Mouse (Mus musculus): ENCODE data around the gene Sars2.
A peak's percentile ranks its signal among the peaks of the same experiment; 100 is the strongest.
"Not testable (repeated sequence)": the region's sequence is repeated elsewhere in the genome, so short reads cannot be mapped to it uniquely, and the experiment has no call there.

Sars2 gene

DNA sequence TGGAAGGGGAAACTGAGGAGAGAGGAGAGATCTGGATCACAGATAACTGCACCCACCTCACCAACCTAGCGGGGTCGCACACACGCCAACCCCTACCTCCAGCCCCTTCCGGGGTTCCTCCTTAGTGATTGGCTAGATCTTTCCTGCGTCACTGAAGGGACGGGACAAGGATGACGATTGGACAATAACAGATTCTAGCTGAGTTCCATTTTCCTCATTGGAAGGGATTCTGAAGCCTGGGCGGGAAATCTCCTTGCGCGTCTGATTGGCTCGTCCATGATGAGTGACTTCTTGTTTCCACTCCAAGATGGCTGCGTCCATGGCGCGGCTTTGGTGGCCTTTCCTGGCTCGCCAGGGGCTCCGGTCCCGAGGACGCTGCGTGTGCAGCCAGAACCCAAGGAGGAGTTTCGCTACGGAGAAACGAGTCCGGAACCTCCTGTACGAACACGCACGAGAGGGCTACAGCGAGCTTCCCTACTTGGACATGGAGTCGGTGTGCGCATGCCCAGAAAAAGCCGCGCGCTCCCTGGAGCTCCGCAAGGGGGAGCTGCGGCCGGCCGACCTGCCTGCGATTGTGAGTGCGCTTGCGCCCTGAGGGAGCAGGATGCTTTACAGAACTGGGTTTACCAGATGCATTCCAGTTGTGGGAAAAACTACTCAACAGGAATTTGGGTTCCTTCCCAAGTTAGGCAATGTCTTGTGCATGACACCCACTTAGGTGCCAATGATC, at the start of gene Sars2, which contains the start of gene Mrps12:
Sars2 (plus strand) TSS at position 284 of the 730 bp plus-strand sequence.
Mrps12 (minus strand) TSS at position 112 of the 730 bp plus-strand sequence.
- DNase-seq (ENCODE audit: low spot score in 2 of 2), result peak; percentile 95 to 99

DNA sequence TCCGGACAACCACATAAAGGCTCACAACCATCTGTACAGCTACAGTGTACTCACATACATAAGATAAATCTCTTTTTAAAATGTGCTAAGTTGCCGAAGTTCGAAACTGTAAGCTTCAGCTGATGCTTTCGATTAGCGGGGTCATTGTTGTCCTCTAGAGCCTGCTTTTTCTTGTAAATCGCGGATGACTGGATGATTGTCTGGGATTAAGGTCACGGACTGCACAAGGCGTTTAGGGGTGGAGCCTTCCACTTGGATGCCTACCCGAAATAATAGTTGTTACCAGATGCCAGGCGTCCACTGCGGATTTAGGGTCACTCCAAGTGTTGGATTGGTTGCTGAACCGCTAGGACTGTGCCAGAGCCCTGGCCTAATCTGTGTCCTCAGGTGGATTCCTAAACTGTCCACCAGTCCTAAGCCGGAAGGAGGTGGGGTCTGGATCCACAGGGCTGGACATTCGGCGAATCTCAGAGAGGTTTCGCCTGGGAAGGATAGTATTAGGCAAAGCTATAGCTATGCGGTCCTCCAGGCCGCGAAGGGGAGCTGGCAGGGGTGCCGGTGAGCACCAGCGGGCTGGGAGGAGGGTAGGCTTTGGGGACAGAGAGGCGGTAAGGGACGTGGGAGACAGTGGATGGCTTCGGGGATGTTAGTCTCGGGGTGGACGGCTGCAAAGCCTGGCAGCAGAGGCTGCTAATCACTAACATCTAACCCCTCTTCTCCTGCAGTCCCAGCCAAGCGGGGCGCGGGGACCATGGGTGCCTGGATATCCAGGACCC, 49.1 kb upstream of the Sars2 start, which contains the start of gene Fbxo27:
Fbxo27 (plus strand) TSS at position 305 of the 776 bp plus-strand sequence.
- DNase-seq (ENCODE audit: low spot score in 2 of 2), result peak in 1 of 2 experiments; percentile 53

DNA sequence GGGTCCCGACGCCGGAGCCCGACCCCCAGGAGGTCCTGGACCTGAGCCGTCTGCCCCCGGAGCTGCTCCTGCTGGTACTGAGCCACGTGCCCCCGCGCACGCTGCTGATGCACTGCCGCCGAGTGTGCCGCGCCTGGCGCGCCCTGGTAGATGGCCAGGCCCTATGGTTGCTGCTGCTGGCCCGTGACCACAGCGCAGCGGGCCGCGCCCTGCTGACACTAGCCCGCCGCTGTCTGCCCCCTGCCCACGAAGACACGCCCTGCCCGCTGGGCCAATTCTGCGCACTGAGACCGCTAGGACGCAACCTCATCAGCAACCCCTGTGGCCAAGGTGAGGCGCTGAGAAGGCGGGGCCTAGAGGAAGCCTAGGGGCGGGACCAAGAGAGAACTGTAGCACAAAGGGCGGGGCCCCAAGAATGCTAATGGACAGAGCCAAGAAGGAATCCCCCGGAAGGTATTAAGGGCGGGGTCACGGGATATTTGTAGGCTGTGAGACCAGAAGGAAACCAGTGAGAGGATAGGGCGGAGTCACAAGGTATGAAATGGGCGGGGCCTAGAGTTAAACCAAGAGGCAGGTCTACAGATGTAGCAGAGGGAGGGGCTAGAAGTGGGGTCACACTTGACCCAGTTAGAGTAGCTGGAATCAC, 48.3 kb upstream of the Sars2 start:
- DNase-seq (ENCODE audit: low spot score in 2 of 2), result peak; percentile 80 to 82

DNA sequence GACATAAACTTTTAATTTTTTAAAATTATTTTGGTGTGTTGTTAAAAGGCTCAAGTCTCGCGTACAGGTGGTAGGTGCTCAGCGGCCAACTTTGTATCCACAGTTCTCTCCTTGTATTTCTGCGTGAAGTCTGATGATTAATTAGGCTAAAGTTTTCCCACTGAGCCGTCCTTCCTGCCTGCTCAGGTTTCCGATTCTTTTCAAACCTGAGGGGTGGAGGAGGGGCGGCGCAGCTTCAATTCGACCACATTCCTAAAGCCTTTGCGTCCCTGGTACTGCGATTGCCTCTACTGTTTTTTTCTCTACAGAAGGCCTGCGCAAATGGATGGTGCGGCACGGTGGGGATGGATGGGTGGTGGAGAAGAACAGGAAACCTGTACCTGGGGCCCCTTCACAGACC, 47.4 kb upstream of the Sars2 start:
- no peak for DNase-seq (ENCODE audit: low spot score in 2 of 2)

DNA sequence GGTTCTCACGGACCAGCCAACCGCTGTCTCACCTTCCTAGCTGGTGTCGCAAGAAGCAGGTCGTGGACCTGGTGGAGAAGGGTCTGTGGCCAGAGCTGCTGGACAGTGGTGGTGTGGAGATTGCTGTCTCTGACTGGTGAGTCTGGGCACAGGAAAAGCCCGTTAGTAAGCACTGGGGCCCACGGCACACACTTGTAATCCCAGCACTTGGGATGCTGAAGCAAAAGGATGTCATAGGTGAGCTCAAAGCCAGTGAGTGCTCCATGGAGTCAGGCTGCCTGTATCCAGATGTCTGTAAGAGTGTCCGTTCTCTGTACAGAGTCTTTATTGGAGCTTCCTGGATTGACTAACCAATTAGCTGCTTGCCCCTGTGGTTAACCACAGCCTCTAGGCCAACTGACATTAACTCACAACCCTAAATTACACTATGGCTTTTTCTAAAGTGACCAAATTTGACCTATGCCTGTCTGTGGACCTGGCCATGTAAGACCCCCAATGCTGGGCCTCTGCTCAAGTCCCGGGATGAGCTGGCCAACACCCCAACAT, 46.8 kb upstream of the Sars2 start:
- no peak for DNase-seq (ENCODE audit: low spot score in 2 of 2)

DNA sequence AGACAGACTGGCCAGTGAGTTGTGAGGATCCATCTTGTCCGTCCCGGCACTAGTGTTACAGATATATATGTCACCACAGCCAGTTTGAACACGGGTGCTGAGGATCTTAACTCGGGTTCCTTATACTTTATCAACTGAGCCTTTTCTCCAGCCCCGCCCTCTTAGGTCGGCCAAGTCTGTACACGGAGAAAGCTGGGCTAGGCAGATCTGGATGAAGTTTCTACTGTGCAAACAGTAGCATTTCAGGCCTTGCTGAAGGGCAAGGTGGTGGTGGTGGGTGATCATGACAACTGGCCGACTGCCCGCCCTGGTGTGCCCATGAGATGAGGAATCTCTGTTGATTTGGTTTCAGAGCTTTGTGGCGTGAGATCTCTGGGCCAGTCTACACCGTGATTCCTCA, 44.5 kb upstream of the Sars2 start:
- DNase-seq (ENCODE audit: low spot score in 2 of 2), result no peak

DNA sequence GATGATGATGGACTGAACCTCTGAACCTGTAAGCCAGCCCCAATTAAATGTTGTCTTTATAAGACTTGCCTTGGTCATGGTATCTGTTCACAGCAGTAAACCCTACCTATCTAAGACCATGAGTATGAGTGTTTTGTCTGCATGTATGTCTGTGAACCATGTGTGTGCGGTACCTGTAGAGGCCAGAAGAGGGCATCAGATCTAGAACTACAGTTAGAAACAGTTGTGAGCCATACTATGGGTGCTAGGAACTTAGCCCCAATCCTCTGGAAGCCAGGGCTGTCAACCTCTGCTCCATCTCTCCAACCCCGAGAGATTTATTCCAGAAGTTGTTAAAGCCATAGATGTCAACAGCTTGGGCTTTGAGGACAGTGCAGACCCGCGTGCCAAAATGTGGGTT, 41.5 kb upstream of the Sars2 start:
- DNase-seq (ENCODE audit: low spot score in 2 of 2), result no peak

DNA sequence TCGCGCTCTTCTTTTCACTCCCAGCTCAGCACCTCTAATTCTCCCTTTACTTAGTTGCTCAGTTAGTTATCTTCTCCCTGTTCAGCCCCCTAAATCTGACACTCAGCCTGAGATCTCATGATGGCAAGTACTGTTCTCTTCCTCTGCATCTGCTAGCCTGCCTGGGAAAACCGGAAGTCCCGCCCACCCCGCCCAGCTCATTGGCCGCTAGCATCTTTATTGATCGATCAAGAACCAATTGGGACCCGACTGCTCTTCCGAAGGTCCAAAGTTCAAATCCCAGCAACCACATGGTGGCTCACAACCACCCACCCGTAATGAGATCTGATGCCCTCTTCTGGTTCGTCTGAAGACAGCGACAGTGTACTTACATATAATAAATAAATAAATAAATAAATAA, 40.5 kb upstream of the Sars2 start:
- not testable (repeated sequence) for DNase-seq (ENCODE audit: low spot score in 2 of 2)

DNA sequence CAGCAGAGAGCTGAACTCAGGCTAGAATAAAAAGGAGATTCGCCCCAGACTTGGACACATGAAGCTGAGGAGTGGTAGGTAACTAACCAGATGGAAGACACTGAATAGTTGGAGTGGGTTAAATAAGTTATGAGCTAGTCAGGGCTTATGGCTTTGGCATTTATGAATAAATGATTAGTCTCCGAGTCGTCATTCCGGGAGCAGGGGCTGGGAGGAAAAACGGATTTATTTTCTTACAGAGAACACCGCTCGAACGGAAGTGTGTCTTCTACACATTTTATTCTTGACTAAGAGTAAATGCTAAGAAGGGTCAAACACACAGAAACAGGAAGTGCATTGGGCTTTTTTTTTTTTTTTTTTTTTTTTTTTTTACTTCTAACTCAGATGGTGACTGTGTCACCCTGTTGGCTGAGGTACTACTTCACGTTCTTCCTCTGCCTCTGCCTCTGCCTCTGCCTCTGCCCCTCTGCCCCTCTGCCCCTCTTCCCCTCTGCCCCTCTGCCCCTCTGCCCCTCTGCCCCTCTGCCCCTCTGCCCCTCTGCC, 39.1 kb upstream of the Sars2 start:
- no peak for DNase-seq (ENCODE audit: low spot score in 2 of 2)

DNA sequence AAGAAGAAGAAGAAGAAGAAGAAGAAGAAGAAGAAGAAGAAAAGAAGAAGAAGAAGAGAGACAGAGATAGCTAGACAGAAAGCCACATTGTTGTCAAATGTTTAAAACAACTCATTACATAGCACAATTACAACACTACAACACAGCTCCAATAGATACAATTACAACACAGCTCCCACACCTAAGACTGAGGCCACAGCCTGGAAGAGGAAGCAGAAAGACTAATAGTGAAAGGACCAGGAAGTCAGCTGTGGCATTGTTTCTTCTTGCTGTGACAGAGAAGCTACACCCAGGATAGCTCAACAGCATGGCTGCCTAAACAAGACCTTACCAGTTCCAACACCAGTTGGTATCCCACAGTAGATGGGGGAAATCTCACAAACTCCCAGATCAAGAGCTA, 32.3 kb upstream of the Sars2 start:
- DNase-seq (ENCODE audit: low spot score in 2 of 2), result no peak

DNA sequence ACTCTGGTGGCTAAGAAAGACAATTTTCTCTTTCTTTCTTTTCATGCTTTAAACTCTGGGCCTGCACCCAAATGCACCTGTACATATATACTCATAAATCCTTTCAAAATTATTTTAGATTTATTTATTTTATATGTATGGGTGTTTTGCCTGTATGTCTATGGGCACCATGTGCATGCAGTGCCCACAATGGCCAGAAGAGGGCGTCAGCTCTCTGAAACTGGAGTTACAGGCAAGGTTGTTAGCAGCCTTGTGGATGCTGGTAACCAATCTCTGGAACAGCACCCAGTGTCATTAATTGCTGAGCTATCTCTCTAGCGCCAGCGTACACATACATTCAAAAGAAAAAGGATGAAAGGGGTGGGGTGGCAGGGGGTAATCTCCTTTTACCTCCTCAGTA, 30.8 kb upstream of the Sars2 start:
- DNase-seq (ENCODE audit: low spot score in 2 of 2), result no peak

DNA sequence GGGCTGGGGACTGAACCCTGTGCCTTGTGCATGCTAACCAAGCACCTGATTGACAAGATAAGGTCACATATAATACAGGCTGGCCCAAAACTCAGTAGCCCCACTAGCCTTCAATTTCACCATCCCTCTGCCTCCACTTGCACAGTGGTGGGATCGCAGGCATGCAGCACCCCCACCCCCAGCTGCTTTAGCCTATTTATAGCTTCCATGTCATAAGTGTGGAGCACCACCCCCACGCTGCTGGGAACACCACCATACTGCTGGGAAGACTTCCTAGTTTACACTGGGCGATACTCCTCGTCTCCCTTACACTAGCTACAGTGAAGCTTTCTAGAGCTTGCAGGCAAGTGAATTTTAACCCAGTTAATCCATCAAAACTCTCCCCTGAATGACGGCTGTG, 27.1 kb upstream of the Sars2 start:
- peak; percentile 51 to 57 for DNase-seq (ENCODE audit: low spot score in 2 of 2)

DNA sequence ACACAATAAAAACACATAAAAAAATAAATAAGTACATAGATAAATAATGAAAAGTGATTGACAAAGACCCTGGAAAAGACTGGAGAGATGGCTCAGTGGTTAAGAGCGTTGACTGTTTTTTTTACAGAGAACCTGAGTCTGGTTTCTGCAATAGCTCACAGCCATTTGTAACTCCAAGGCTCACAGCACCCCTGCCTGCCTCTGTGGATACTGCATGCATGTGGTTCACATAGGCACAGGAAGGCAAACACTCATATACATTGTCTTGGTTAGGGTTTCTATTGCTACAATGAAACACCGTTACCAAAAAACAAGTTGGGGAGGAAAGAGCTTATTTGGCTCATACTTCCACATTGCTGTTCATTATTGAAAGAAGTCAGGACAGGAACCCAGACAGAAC, 26.2 kb upstream of the Sars2 start:
- DNase-seq (ENCODE audit: low spot score in 2 of 2), result no peak

DNA sequence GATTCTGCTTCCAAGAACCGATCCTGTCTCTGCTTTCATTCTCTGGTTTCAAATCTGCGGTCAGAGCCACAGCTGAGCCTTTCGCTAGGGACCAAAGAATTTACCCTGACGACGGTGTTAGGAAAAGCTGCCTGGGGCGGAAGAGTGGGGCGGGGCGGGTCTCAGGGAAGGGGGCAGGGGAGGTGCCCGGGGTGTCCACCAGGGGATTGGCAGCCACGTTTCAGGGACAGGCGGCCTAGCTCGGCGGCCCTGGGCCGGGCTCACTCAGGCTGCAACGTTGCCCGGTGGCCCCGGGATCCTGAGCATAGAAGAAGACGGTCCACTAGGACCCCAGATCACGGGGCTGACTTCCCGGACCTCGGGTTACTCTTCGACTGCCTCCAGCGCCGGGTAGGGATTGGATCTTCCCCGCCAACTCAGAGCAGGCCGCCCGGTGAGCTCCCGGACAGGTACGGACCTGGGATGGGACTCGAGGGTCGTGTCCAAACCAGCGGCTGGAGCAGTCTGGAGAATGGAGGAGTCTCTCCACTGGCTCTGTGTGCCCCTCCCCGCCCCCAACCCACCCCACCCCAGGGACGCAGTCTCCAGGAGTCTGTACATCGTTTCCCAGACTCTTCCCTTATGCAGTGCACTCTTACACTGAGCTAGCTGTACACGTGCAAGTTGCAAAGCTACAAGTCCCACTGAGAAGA, 25.1 kb upstream of the Sars2 start, which contains the start of gene Fbxo17:
Fbxo17 (plus strand) TSS at position 215 of the 692 bp plus-strand sequence.
- DNase-seq (ENCODE audit: low spot score in 2 of 2), result peak in 1 of 2 experiments; percentile 27

DNA sequence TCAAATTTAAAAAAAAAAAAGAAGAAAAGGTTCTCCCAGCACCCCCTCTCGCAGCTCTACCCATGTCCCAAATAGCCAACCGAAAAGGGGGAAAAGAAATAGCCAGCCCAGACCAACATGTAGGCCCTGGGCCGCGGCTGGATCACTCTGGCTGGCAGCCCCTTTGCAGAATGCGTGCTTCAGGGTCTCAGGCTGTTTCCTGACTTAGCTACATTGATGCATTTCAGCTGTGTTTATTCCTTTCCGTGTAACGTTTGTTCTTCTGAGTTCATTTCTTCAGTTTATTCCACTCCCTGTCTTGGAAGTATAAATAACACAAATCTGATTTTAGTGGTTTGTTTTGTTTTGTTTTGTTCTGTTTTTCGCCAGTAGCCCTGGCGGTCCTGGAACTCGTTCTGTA, 24.1 kb upstream of the Sars2 start:
- no peak for DNase-seq (ENCODE audit: low spot score in 2 of 2)

DNA sequence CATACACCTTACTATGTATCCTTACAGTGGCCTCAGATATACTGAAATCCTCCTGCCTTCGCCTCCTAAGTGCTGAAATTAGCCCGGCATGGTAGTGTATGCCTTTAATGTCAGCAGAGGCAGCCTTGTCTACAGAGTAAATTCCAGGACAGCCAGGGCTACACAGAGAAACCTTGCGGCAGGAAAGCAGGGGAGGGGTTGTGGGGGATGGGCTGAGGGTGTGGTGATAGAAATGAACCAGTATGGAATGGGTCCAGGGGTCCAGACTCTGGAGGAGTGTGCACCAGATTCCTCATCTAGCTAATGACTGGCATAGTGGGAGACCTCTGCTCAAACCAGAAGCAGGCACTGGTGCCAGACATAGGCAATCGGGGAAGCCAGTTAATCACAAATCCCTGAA, 22.6 kb upstream of the Sars2 start:
- DNase-seq (ENCODE audit: low spot score in 2 of 2), result no peak

DNA sequence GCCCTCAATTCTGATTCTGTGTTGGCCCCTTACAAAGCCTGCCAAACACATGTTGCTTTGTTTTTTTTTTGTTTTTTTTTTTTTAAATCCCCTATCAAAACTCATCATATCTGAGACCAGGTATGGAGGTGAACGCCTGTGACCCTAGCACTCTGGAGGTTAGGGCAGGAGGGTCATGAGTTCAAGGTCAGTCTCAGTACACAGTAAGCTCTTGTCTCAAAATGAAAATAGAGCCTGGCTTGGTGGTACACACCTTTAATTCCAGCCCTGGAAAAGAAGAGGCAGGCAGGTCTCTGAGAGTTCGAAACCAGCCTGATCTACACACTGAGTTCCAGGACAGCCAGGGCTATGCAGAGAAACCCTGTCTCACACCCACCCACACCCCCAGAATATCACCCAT, 22.1 kb upstream of the Sars2 start:
- DNase-seq (ENCODE audit: low spot score in 2 of 2), result no peak

DNA sequence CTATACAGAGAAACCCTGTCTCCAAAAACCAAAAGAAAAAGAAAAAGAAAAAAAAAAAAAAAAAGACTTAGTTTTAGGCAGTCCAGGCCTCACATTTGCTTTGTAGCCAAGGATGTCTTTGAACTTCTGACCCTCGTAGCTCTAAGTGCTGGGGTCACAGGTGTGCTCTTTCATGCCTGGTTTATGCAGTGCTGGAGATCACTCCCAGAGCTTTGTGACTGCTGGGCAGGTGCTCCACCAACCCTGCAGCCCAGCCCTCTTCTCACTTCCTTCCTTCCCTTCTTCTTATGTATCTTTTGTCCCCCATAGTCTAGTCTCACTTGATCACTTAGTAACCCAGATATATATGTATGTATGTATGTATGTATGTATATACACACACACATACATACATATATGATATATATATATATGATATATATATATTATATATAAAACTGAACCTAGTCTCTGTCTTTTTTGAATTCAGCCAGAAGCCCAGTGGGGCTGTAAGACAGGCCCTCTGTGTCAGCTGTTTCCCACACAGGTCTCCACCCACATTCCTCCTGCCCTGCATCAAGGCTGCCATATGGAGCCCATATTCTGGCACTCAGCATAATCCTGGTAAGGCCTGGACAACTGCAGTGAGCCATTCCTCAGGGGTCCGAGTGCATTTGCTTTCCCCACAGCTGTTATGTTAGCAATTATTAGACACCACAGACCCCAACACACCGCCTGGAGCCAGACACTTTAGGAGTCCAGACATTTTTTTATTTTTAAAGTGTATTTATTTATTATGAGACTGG, 20.8 kb upstream of the Sars2 start:
- no peak for DNase-seq (ENCODE audit: low spot score in 2 of 2)

DNA sequence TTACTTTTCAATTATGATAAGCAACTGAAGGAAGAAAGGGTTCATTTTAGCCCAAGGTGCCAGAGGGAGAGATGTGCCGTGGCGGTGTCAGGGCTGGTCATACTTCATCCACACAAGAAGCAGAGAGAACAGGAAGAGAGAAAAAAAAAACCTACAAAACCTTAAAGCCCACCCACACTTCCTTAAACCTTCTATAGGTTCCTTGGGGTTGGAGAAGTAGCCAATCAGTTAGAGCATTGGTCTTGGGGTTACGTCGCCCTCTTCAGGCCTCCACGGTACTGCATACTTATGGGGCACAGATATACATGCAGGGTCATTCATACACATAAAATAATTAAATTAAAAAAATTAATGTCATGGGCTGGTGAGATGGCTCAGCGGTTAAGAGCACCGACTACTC, 19.7 kb upstream of the Sars2 start:
- no peak for DNase-seq (ENCODE audit: low spot score in 2 of 2)

DNA sequence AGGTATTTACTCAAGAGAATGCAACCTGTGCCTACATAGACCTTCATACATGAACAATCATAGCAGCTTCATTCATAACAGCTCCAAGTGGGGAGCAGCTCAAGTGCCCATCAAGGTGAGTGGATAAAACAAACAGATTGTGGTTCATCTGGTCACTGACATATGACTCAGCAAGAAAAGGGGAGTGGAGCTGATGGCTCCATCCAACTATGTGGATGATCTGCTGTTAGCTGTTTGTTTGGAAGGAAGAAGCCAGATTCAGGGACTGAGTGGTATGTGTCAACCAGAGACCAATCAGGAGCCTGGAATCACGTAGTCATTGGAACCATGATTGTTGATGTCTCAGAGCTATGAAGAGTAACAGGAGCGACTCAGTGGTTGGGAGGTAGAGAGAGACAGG, 17.2 kb upstream of the Sars2 start:
- no peak for DNase-seq (ENCODE audit: low spot score in 2 of 2)
